Mouse (Mus musculus) brain, embryonic 14.5 days (tissue): ENCODE results near the gene Maf.

Experiments used
- CTCF ChIP-seq: fragments of 200-500 bp; IDR thresholded peaks from 2 replicates; pipeline ENCODE4 v1.5.1; 2012; ENCODE audit warnings: inconsistent platforms, mild to moderate bottlenecking, moderate library complexity, borderline replicate concordance; ENCODE audit not compliant: insufficient read depth, insufficient read length; ENCODE audit errors: extremely low read depth
- POLR2A ChIP-seq: fragments of 200-500 bp; IDR thresholded peaks from 2 replicates; pipeline ENCODE4 v1.6.1; 2012; ENCODE audit warnings: mild to moderate bottlenecking, inconsistent platforms, borderline replicate concordance; ENCODE audit not compliant: poor library complexity, insufficient read depth, insufficient read length, severe bottlenecking; ENCODE audit errors: extremely low read depth

GRCm38 (mm10) chr8:115743441-115743840 lies 35.8 kb upstream of the Maf start:
- TF ChIP-seq CTCF (no peak), POLR2A (no peak)
